Mouse (Mus musculus) left cerebral cortex, adult 18-20 months (tissue): ENCODE results near the gene Gabrb3. TPM values are rescaled to one million over a fixed set of nuclear protein-coding genes. Genes with fewer than 3 reads are reported as not detected.

Experiments
- DNase-seq, 2 experiments: peaks; one replicate each; pipeline ENCODE4 v3.0.0; 2021 to 2022; ENCODE audit warnings: low spot score in 2 of 2, mixed read lengths in 1 of 2
- microRNA-seq, 2 experiments: library from miRNA; unstranded; fragments of <30 nt; microRNA quantifications; one replicate each; pipeline ENCODE4 v1.2.0; 2021
- total RNA-seq, 2 experiments: library from RNA; stranded (reverse); gene quantifications; 2 replicates each; pipeline ENCODE4 v1.2.3; 2021

The Gabrb3 gene
- total RNA-seq, 2 experiments from 2014 or later: 191 to 203 TPM

DNA sequence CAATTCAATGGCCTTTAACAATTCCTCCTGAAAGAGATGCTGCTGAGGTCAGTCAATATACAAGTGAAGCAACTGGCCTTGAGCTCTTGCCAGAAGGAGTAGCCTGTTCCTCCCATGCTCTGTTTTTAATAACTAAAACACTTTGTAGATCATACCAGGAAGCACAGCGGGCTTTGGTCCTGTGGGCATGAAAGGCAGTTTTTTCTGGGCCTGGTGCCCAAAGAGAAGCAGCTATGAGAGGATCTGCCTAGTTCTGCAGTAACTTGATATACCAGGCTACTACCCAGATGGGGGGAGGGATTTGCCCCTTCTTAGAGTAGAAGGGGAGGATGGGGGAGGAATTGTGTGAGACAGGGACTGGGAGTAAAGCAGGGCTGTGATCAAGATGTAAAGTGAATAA is 284.1 kb downstream of the Gabrb3 start:
- peak; percentile 29 to 44 for DNase-seq

DNA sequence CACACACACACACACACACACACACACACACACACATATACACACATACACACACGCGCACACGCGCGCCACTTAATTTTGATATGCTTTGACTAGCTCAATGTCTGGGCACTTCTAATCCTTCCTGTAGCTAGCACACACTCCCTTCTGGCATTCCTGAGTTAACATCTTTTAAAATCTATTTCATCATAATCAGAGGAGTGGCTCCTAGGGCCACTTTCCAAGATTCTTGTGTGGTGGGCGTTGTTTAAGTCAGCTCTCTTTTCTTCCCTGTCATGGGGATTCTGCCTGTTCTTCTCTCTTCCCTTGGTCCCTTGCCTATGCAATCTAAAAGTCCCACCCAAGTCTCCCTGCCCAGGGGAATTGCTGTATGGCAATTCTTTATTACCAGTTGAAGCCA is 286.6 kb downstream of the Gabrb3 start:
- peak; percentile 17 to 25 for DNase-seq

DNA sequence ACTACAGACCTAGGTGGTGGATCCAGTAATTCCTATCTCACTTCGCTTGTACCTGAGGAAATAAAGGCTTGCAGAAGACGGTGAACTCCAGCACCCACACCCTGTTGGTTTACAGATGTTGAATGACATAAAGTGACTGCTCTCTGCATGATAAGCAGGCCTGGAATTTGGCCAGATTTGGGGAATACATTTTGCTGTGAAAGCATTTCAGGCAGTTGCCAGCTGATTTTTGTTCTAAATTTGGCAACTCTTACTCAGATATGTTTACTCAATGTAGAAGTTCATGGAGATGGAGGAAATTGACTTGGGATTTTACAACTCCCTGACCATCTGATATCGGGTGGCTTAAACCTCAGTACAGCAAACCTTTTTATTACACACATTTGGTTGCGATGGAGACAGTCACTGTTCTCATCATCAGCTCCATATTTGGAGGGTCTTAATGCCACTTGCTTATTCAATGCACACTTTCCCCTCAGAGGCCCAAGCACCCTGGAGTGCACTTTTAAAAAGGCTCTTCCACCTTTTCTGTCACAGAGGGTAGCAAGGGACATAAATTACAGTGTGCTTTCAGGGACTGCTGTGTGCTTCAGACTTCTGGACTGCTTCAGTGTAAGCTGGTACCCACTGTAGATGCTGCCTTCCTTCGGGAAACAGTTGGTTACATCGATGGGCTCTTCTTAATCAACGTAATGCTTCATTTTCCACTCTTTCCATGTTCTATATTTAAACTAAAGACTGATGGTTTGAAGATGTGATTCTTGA is 287.7 kb downstream of the Gabrb3 start:
- no peak for DNase-seq

DNA sequence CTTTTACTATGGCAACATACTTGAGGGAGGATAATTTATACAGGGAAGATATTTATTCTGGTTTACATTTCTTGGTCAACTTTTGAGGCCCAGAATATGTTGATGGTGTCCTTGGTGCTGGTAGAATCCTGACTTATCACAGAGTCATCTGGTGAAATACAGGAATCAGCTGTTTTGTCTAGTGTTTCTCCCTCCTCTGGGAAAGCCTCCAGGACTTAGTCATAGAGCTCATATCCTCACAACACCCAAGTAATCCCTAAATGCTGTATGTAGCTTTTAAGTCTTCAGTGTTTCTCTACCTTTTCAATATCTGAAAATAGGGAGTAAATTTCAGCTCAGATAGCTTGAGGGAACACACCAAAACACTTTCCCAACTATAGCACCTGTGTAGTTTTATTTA is 292.2 kb downstream of the Gabrb3 start:
- no peak for DNase-seq

DNA sequence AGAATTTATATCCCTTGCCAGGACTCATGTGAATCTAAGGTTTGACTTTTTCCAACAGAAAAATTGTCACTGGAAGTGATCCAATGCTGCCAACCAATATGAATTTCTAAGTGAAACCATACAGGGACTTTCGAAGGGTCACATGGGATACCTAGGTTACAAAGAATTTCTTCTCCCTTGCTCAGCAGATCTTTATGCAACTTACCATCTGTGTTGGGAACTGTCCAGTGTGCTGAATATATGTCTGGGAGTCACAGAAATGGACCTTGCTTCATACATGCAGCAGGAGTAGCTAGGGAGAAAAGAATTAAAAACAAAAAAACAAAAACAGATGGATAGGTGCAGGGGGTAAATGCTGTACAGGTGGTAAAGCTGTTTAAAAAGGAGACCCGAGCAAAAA is 327.3 kb downstream of the Gabrb3 start:
- no peak for DNase-seq

DNA sequence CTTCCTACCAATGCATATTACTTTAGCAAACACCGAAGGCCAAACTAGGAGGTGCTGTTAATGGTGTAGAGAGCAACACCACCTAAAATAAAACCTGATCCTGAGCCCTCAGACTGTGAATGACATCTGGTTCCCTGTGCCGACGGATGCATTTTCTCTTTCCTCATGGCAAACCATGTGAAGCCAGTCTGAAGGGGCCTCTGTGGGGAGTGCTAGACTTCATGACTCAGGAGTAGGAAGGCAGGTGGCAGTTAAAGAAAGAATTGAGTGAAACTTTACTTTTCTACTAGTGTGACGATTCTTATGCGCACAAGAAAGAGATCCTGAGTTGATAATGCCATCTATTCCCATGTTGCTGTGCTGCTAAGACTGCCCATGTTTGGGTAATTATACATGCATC is 341.0 kb downstream of the Gabrb3 start:
- DNase-seq: no peak

DNA sequence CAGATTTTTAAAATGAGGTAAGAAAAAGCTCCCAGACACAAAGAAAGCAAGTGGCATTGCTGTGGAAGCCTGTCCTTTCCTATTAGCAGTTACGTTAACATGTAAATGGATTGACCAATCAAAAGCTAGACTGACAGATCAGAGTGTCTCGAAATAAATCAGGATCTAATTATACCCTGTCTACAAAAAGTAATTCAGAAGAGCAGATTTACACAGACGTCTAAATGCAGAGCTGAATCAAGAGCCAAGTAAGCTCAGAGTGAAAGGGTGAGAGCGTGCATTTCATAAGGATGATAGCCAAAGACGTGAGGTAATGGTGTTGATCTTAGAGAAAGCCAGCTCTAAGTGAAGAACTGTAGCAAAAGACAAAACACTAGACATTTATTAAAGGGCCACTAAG is 359.3 kb downstream of the Gabrb3 start:
- no peak for DNase-seq

DNA sequence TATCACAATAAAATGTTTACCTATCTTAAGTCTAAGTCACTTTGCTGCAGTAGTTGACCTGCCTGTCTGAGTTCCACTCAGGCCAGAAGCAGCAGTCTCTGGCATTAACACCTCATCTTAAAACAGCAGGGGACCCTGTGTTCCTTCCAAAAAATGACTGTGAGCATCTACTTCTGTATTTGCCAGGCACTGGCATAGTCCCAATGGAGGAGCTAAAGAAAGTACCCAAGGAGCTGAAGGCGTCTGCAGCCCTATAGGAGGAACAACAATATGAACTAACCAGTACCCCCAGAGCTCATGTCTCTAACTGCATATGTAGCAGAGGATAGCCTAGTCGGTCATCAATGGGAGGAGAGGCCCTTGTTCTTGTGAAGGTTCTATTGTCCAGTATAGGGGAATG is 366.6 kb downstream of the Gabrb3 start:
- peak; percentile 23 to 34 for DNase-seq

DNA sequence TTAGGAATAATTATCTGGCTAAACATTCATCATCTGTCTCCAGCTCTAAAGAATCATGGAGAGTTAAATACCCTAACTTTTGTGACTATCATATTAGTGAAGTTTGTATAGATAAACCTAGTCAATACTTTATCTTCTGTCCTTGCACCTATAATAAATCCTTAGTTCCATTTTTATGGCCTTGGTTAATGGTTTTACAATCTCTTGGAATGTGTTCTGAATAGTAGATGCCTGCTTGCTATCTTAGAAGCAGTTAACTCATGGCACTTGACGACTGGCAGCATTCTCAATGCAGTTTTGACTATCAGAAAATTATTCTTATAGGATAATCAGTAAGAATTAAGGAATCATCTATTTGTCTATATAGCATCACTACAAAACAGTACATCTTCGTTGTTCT is 368.0 kb downstream of the Gabrb3 start:
- no peak for DNase-seq

DNA sequence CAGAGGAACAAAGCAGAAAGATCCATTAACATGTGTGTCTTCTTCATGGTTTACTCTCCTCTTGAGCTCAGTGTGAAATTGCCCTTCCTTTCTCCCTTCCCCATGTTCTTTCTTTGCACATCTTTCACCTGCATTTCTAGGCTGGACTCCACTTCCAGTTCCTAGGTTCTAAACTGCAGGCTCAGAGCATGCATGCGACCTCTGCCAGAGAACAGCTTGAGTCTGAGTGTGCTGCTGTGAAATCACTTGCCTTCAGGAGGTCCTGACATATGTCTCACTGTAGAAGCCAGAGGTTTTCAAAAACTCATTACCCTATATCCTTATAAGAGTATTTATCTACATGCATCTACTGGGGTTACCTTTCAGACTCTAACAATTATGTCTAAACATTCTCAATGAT is 383.8 kb downstream of the Gabrb3 start:
- DNase-seq: no peak

DNA sequence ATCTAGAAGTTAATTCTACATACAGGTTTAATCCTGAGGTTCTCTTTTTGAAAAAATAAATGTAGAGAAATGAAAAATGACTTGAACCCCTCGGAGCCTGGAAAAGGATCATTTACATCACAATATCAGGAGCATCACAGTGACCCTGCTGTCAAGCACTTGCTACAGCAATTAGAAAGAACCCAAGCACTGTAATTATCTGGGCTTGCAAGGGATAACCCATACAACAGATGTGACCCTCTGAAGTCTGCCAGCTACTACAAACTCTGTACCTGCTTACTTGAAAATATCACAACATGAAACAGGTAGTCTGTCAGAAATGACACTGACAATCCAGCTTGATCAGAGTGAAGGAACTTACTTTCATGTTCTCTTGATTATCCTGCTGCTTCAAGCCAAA is 394.2 kb downstream of the Gabrb3 start:
- no peak for DNase-seq

DNA sequence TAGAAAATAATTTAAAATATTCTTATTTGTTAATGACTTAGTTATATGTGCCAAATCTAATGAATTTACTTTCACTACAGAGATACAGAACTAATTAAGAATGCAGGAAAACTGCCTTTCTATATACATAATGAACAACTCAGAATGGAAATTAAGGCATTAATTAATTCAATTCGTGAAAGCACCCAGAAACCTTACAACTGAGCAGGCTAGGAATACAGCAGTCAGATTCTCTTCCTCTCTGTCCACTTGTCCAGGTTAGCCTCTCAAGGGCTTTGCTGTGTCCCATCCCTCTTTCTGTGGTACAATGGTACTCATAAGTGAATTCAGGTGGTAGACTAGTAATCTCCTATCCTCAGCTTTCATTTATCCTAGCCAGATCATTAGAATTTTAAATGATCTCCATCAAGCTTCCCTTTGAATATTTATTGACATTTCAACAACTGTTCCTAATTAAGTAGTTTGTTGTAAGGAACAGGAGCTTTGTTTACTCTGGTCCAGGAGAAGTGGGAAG is 422.9 kb downstream of the Gabrb3 start:
- DNase-seq: no peak

DNA sequence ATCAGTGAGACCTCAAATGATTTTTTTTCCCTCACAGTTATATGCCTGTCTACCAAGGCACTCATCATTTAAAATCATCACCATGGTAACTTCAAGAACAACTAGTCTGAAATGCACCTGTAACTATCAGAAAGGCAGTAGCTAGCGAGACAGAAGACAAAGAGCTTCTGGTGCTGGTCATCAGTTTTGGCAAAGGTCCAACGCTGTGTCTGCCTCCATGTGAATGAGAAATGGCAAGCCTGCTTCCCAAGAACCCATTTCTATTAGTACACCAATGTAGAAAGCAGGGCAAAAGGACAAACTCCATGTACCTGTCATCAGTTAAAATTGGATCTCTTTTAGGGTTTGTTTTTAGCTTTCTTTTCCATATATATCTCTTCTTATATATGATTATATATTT is 448.5 kb downstream of the Gabrb3 start:
- no peak for DNase-seq

Small RNAs within 50 kb of the gene (microRNA-seq; reads per million reads assigned to microRNA genes)
- gene Mir6389: 0 reads per million in 2 experiments

Other genes starting within 250 kb of the Gabrb3 start
- 10 to 100 TPM; 16.0 to 17.4 TPM for gene Gabrg3, start 32.5 kb upstream of the Gabrb3 start, total RNA-seq
- gene Gabra5, start 90.4 kb downstream of the Gabrb3 start, total RNA-seq: 10 to 100 TPM; 44.3 to 51.6 TPM